In the genomic region with DNA sequence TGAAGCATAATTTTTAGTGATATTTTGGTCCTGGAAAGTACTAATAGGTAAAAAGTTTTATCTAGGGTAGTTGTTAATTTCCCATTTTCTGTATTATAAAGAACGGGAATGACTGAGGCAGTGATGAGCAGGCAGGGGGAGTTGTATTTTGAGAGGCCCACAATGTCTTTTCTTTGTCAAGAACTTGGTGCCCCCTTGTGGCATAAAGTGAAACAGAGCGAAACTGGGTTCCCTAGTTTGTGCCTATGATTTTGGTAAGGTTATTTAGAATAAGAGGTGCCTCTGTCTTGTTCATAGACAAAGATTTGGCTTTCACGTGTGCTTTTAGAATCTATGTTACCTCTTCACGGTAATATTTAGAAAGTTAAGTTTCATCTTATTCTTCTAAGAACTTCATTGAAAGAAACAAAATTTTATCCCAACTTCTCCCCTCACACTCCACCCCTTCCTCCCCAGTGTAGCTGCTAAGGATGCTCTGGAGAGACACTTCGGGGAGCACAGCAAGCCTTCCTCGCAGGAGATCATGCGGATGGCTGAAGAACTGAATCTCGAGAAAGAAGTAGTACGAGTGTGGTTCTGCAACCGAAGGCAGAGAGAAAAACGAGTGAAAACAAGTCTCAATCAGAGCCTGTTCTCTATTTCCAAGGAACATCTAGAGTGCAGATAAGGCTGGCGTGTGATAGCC, we compare ENCODE assay signal across 8 mouse cellular contexts. TPM values are rescaled to one million over a fixed set of nuclear protein-coding genes. Genes with fewer than 3 reads are reported as not detected.
DNase-seq lines count a peak whose midpoint lies in the region.

No protein-coding gene starts in this region.

- intact Hi-C loops in gastrocnemius, postnatal 36 days (cut with DNase I) = no loop called here

- peak; percentile 18 for DNase-seq in gastrocnemius, postnatal 10 days
- DNase-seq in gastrocnemius, postnatal 36 days = no peak
- peak; percentile 86 for DNase-seq in 3T3-L1 (ENCODE audit: low read depth, low spot score)
- peak; percentile 61 for DNase-seq in R1 (ENCODE audit: low read depth, low spot score)
- peak; percentile 44 for DNase-seq in forelimb bud, embryonic 11.5 days (ENCODE audit: low read depth, low spot score)
- peak; percentile 20 to 82 for DNase-seq in layer of hippocampus, adult 18-20 months (ENCODE audit: low spot score in 2 of 2)
- peak; percentile 50 for DNase-seq in mesoderm, embryonic 11.5 days (ENCODE audit: low read depth, low spot score)
- no peak for DNase-seq in ovary, postnatal 10 days (ENCODE audit: low spot score)

RNA-seq across cellular contexts. Expression of gene Pou1f1, which starts 13.1 kb away (rescaled TPM):
- not detected for total RNA-seq in gastrocnemius, postnatal 10 days (2021)
- not detected for total RNA-seq in gastrocnemius, postnatal 36 days (2021)
- total RNA-seq in layer of hippocampus, adult 18-20 months (2021) = not detected

RNA-seq across cellular contexts. Expression of gene Chmp2b, which starts 29.1 kb away (rescaled TPM):
- 10 to 100 TPM; 41.5 to 42.0 TPM for total RNA-seq in gastrocnemius, postnatal 10 days (2021)
- total RNA-seq in gastrocnemius, postnatal 36 days (2021) = 10 to 100 TPM; 28.2 to 30.4 TPM
- total RNA-seq in layer of hippocampus, adult 18-20 months (2021) = 10 to 100 TPM; 58.7 to 60.0 TPM

Comparison
In these comparisons a context has a peak if more than half of its experiments do, and no peak if none do; other contexts are left out.
1. DNase-seq: peak in gastrocnemius, postnatal 10 days (single experiment), 3T3-L1 (single experiment), R1 (single experiment), forelimb bud, embryonic 11.5 days (single experiment), layer of hippocampus, adult 18-20 months (2 of 2) and mesoderm, embryonic 11.5 days (single experiment); none in gastrocnemius, postnatal 36 days (0 of 2) and ovary, postnatal 10 days (single experiment).